Mouse (Mus musculus): Measurements from ENCODE around the gene Mnx1. TPM values are rescaled to one million over a fixed set of nuclear protein-coding genes. Genes with fewer than 3 reads are reported as not detected.

Gene Mnx1
- polyA plus RNA-seq, 1 experiment, result not detected

- no peak overlapping the region for H3K4me3 ChIP-seq (ENCODE audit: insufficient read depth, low read depth, low read length)
- TF ChIP-seq POLR2A (IDR thresholded peaks at IDR 0.05; ENCODE audit: low read depth, low read length) (no peak), CTCF (conservative IDR thresholded peaks at IDR 0.05; ENCODE audit: insufficient read depth, insufficient read length, low read depth, low read length) (no peak)
- no peak overlapping the region for H3K27ac ChIP-seq (ENCODE audit: insufficient read depth, low read depth, low read length)
- no peak for DNase-seq
- no peaks in the 10 kb centered on the region for H3K36me3 ChIP-seq (ENCODE audit: control insufficient read depth, insufficient read depth, low read length)
- 8% methylated on average over 10 of the region's 10 CpGs for WGBS
- no peaks in the 10 kb centered on the region for H3K4me1 ChIP-seq (ENCODE audit: control insufficient read depth, insufficient read depth, low read length)
- peaks cover 4% of the 10 kb centered on the region; the same call in 1 of the 2 replicates for H3K27me3 ChIP-seq (replicated peaks; ENCODE audit: control insufficient read depth, insufficient read depth, low read length)
These were observed 3.2 kb downstream of the Mnx1 start for GRCm38 (mm10) chr5:29475041-29475440.

GRCm38 (mm10) chr5:29474246-29474960 is 3.9 kb downstream of the Mnx1 start:
- Histone ChIP-seq H3K36me3 (ENCODE audit: control insufficient read depth, insufficient read depth, low read length) (no peaks in the 10 kb centered on the region), H3K4me1 (ENCODE audit: control insufficient read depth, insufficient read depth, low read length) (no peaks in the 10 kb centered on the region), H3K27ac (ENCODE audit: insufficient read depth, low read depth, low read length) (no peak overlapping the region), H3K27me3 (replicated peaks; ENCODE audit: control insufficient read depth, insufficient read depth, low read length) (peaks cover 4% of the 10 kb centered on the region; the same call in 1 of the 2 replicates), H3K4me3 (ENCODE audit: insufficient read depth, low read depth, low read length) (no peak overlapping the region)
- 5% methylated on average over 35 of the region's 35 CpGs for WGBS
- no peak for DNase-seq
- no peak for TF ChIP-seq CTCF (conservative IDR thresholded peaks at IDR 0.05; ENCODE audit: insufficient read depth, insufficient read length, low read depth, low read length)
- no peak for TF ChIP-seq POLR2A (IDR thresholded peaks at IDR 0.05; ENCODE audit: low read depth, low read length)

GRCm38 (mm10) chr5:29473551-29474245 is 4.6 kb downstream of the Mnx1 start:
- WGBS, result 4% methylated on average over 35 of the region's 35 CpGs
- no peak overlapping the region for H3K4me3 ChIP-seq (ENCODE audit: insufficient read depth, low read depth, low read length)
- H3K27me3 ChIP-seq (replicated peaks; ENCODE audit: control insufficient read depth, insufficient read depth, low read length), result peaks cover 5% of the 10 kb centered on the region; the same call in 1 of the 2 replicates
- no peak overlapping the region for H3K27ac ChIP-seq (ENCODE audit: insufficient read depth, low read depth, low read length)
- TF ChIP-seq CTCF (conservative IDR thresholded peaks at IDR 0.05; ENCODE audit: insufficient read depth, insufficient read length, low read depth, low read length), result no peak
- no peak for TF ChIP-seq POLR2A (IDR thresholded peaks at IDR 0.05; ENCODE audit: low read depth, low read length)
- H3K36me3 ChIP-seq (ENCODE audit: control insufficient read depth, insufficient read depth, low read length), result no peaks in the 10 kb centered on the region
- no peak for DNase-seq
- H3K4me1 ChIP-seq (ENCODE audit: control insufficient read depth, insufficient read depth, low read length), result no peaks in the 10 kb centered on the region

GRCm38 (mm10) chr5:29471855-29472665 is 6.2 kb downstream of the Mnx1 start:
- TF ChIP-seq POLR2A (IDR thresholded peaks at IDR 0.05; ENCODE audit: low read depth, low read length), result no peak
- no peak for TF ChIP-seq CTCF (conservative IDR thresholded peaks at IDR 0.05; ENCODE audit: insufficient read depth, insufficient read length, low read depth, low read length)
- H3K4me3 ChIP-seq (ENCODE audit: insufficient read depth, low read depth, low read length), result no peak overlapping the region
- H3K27ac ChIP-seq (ENCODE audit: insufficient read depth, low read depth, low read length), result no peak overlapping the region
- no peak for DNase-seq
- H3K36me3 ChIP-seq (ENCODE audit: control insufficient read depth, insufficient read depth, low read length), result no peaks in the 10 kb centered on the region
- no peaks in the 10 kb centered on the region for H3K4me1 ChIP-seq (ENCODE audit: control insufficient read depth, insufficient read depth, low read length)
- peaks cover 7% of the 10 kb centered on the region for H3K27me3 ChIP-seq (replicated peaks; ENCODE audit: control insufficient read depth, insufficient read depth, low read length)
- 4% methylated on average over 22 of the region's 22 CpGs for WGBS

GRCm38 (mm10) chr5:29471396-29471795 is 6.9 kb downstream of the Mnx1 start:
- TF ChIP-seq POLR2A (IDR thresholded peaks at IDR 0.05; ENCODE audit: low read depth, low read length) (no peak), CTCF (conservative IDR thresholded peaks at IDR 0.05; ENCODE audit: insufficient read depth, insufficient read length, low read depth, low read length) (no peak)
- 10% methylated on average over 11 of the region's 11 CpGs for WGBS
- no peak overlapping the region for H3K27ac ChIP-seq (ENCODE audit: insufficient read depth, low read depth, low read length)
- no peaks in the 10 kb centered on the region for H3K4me1 ChIP-seq (ENCODE audit: control insufficient read depth, insufficient read depth, low read length)
- DNase-seq, result no peak
- H3K4me3 ChIP-seq (ENCODE audit: insufficient read depth, low read depth, low read length), result no peak overlapping the region
- no peaks in the 10 kb centered on the region for H3K36me3 ChIP-seq (ENCODE audit: control insufficient read depth, insufficient read depth, low read length)
- peaks cover 7% of the 10 kb centered on the region for H3K27me3 ChIP-seq (replicated peaks; ENCODE audit: control insufficient read depth, insufficient read depth, low read length)

- 8% methylated on average over 20 of the region's 20 CpGs for WGBS
- H3K27me3 ChIP-seq (replicated peaks; ENCODE audit: control insufficient read depth, insufficient read depth, low read length), result peaks cover 7% of the 10 kb centered on the region
These were observed 7.3 kb downstream of the Mnx1 start for GRCm38 (mm10) chr5:29470851-29471394.

More at GRCm38 (mm10) chr5:29470851-29471394, 7.3 kb downstream of the Mnx1 start:
- no peak for DNase-seq
- Histone ChIP-seq H3K27ac (ENCODE audit: insufficient read depth, low read depth, low read length) (no peak overlapping the region), H3K36me3 (ENCODE audit: control insufficient read depth, insufficient read depth, low read length) (no peaks in the 10 kb centered on the region), H3K4me3 (ENCODE audit: insufficient read depth, low read depth, low read length) (no peak overlapping the region), H3K4me1 (ENCODE audit: control insufficient read depth, insufficient read depth, low read length) (no peaks in the 10 kb centered on the region)
- TF ChIP-seq POLR2A (IDR thresholded peaks at IDR 0.05; ENCODE audit: low read depth, low read length), result no peak
- no peak for TF ChIP-seq CTCF (conservative IDR thresholded peaks at IDR 0.05; ENCODE audit: insufficient read depth, insufficient read length, low read depth, low read length)
